Mouse (Mus musculus) left cerebral cortex, adult 6 months (tissue): ENCODE results near the gene Eif2s1. TPM values are rescaled to one million over a fixed set of nuclear protein-coding genes. Genes with fewer than 3 reads are reported as not detected.

Source experiments
- long read RNA-seq, 2 experiments: library from polyadenylated mRNA; unstranded; transcript quantifications; one replicate each; pipeline ENCODE4 v2.0.0; 2019 to 2020
- polyA plus RNA-seq: library from polyadenylated mRNA; unstranded; fragments of <200 nt; fragmentation: Nextera tagmentation; gene quantifications from 2 replicates; pipeline ENCODE4 v1.2.3, GENCODE M21; 2021

Gene Eif2s1
- polyA plus RNA-seq: 55.4 and 75.5 TPM in 2 replicates
- long read RNA-seq, experiment 1, transcript Eif2s1-201 (8 exons, 3,405 nt): major isoform, 504 of 518 reads
- long read RNA-seq, experiment 1, partial matches to known transcripts: 6 of 518 reads
- long read RNA-seq, experiment 1, other reads (novel, unspliced or antisense): 8 of 518 reads
- long read RNA-seq, experiment 2, transcript Eif2s1-201 (8 exons, 3,405 nt): major isoform, 131 of 157 reads
- long read RNA-seq, experiment 2, partial matches to known transcripts: 25 of 157 reads
- long read RNA-seq, experiment 2, other reads (novel, unspliced or antisense): 1 of 157 reads

DNA sequence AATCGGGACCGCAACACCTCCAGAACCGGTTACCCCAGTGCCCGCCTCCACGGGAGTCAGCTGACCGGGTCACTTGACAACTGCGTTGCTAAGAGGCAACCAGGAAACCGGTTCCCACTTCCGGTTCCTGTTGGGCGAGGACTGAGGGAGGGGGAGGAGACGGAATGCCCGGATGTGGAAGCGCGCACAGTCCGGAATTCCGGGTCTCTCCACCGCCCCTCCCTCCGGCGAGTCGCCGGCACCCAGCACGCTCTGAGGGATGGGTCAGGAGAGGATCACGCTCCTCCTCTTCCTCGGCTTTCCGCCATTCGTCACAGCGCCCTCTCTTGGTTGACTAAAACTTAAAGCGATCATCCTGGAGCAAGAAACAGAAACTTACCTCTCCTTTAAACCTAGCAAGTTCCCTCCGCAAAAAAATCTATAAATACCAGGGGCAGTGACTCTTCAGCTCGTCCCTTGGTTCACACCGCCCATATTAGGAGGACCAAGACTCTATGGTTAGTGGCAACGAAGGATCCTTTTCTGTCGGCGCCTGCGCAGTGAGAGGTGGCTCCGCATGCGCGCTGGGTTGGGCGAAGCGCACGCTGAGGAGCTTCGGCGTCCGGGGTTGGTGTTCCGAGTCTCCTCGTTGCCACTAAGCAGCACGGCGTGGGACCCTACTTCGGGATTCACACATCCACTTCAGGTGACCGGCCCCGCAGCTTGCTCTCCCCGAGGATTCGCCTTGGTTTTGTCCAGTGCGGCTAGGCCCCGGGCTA lies at the start of gene Eif2s1, which contains the start of gene Atp6v1d:
Gene Eif2s1 (plus strand): TSS at position 324 of the 758 bp plus-strand sequence.
Gene Atp6v1d (minus strand): TSS at position 143 of the 758 bp plus-strand sequence.

DNA sequence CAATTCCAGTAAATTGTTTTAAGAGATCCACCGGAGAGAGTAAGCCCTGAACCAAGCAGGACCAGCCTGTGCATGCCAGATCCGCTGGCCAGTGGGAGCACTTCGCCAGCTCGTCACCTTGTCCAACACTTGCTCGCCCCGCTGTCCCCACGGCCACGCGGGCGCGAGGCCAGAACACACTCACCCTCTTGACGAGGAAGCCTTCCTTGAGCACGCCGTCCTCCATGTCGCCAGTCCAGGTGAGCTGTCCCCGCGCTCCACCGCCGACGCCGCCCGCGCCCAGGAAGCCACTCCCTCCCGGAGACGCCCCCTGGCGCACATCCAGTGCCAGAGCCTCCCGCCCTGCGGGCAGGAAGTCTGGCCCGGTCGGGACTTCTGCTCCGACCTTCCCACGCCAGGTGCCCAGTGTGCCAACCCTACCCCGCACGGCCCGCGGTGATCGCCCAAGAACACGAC lies 45.1 kb downstream of the Eif2s1 start, which contains the start of gene Plek2:
Gene Plek2 (minus strand): TSS at position 258 of the 456 bp plus-strand sequence.

Other genes starting within 250 kb of the Eif2s1 start
- not detected in 2 replicates for gene Fam71d, start 170.3 kb upstream of the Eif2s1 start, polyA plus RNA-seq
- gene Mpp5, start 112.9 kb upstream of the Eif2s1 start, polyA plus RNA-seq: 11.4 and 13.1 TPM in 2 replicates
- 226 and 285 TPM in 2 replicates for gene Atp6v1d, start 181 bp upstream of the Eif2s1 start, polyA plus RNA-seq
- gene Plek2, start 45.1 kb downstream of the Eif2s1 start, polyA plus RNA-seq: 0.23 and 0.29 TPM in 2 replicates
- 7.7 and 12.6 TPM in 2 replicates for gene Tmem229b, start 145.8 kb downstream of the Eif2s1 start, polyA plus RNA-seq
- 3.0 and 4.2 TPM in 2 replicates for gene Plekhh1, start 167.3 kb downstream of the Eif2s1 start, polyA plus RNA-seq
- gene Pigh, start 227.8 kb downstream of the Eif2s1 start, polyA plus RNA-seq: 8.1 and 10.5 TPM in 2 replicates